Mouse (Mus musculus) forebrain, embryonic 12.5 days (tissue): ENCODE measurements around the gene Uba52. TPM values are rescaled to one million over a fixed set of nuclear protein-coding genes. Genes with fewer than 3 reads are reported as not detected.

ENCODE experiments used
- ATAC-seq: fragments of 200-750 bp; cut with Nextera tagmentation; 2 replicates; pipeline ENCODE4 v1.8.0; 2017; ENCODE audit warnings: moderate TSS enrichment; ENCODE audit not compliant: low FRiP score
- H3K27ac ChIP-seq: fragments of 300-500 bp; sonication (generic); 2 replicates; pipeline ENCODE4 v1.5.1; 2016; ENCODE audit warnings: mild to moderate bottlenecking
- H3K27me3 ChIP-seq: fragments of 300-500 bp; sonication (generic); 2 replicates; pipeline ENCODE4 v1.6.1; 2016; ENCODE audit warnings: mild to moderate bottlenecking
- H3K36me3 ChIP-seq: fragments of 300-500 bp; sonication (generic); replicated peaks from 2 replicates; pipeline ENCODE4 v1.6.1; 2016; ENCODE audit warnings: mild to moderate bottlenecking
- H3K4me1 ChIP-seq: fragments of 300-500 bp; sonication (generic); 2 replicates; pipeline ENCODE4 v1.6.1; 2016
- H3K4me2 ChIP-seq: fragments of 300-500 bp; sonication (generic); 2 replicates; pipeline ENCODE4 v1.6.1; 2016; ENCODE audit warnings: mild to moderate bottlenecking, moderate library complexity
- H3K4me3 ChIP-seq: fragments of 300-500 bp; sonication (generic); replicated peaks from 2 replicates; pipeline ENCODE4 v1.5.1; 2016; ENCODE audit warnings: mild to moderate bottlenecking
- H3K9ac ChIP-seq: fragments of 300-500 bp; sonication (generic); 2 replicates; pipeline ENCODE4 v1.6.1; 2016; ENCODE audit warnings: mild to moderate bottlenecking
- H3K9me3 ChIP-seq: fragments of 300-500 bp; sonication (generic); 2 replicates; pipeline ENCODE4 v1.6.1; 2016
- WGBS: fragments of 180-500 bp; shearing (Covaris S2); methylation state at CpG from one replicate; pipeline ENCODE4 v1.1.7; 2016; 5-methylcytosine and 5-hydroxymethylcytosine counted together
- polyA plus RNA-seq: library from polyadenylated mRNA; unstranded; fragments of >200 nt; fragmentation: Nextera tagmentation; extraction: Ambion mirVana; gene quantifications from 2 replicates; pipeline ENCODE4 v1.2.1, GENCODE M21; 2016

Gene Uba52
- polyA plus RNA-seq, 1 experiment from 2014 or later = 734 TPM

- H3K9ac ChIP-seq = peak overlapping the region; percentile 79; the same call in 1 of the 2 replicates
- WGBS = 91% methylated on average over 5 of the region's 5 CpGs
- peak overlapping the region; percentile 93 for H3K4me2 ChIP-seq
Measured at GRCm38 (mm10) chr8:70541081-70541480, 30.5 kb upstream of the Uba52 start.

GRCm38 (mm10) chr8:70540507-70541071 is 30.0 kb upstream of the Uba52 start:
- ATAC-seq = no peak
- H3K4me2 ChIP-seq = peak overlapping the region; percentile 93
- peaks cover 15% of the 10 kb centered on the region for H3K36me3 ChIP-seq
- peaks cover 41% of the 10 kb centered on the region for H3K4me1 ChIP-seq
- peak overlapping the region; percentile 79 for H3K9ac ChIP-seq
- H3K4me3 ChIP-seq = peak overlapping the region; percentile 82
- H3K9me3 ChIP-seq = no peaks in the 10 kb centered on the region
- WGBS = 62% methylated on average over 7 of the region's 7 CpGs
- H3K27ac ChIP-seq = no peak overlapping the region
- no peaks in the 10 kb centered on the region for H3K27me3 ChIP-seq

More at GRCm38 (mm10) chr8:70541081-70541480, 30.5 kb upstream of the Uba52 start:
- no peak for ATAC-seq
- Histone ChIP-seq H3K9me3 (no peaks in the 10 kb centered on the region), H3K27me3 (no peaks in the 10 kb centered on the region), H3K27ac (no peak overlapping the region), H3K4me3 (no peak overlapping the region), H3K4me1 (peaks cover 41% of the 10 kb centered on the region), H3K36me3 (peaks cover 12% of the 10 kb centered on the region)

- WGBS = 17% methylated on average over 4 of the region's 4 CpGs
- H3K4me1 ChIP-seq = peaks cover 41% of the 10 kb centered on the region
- H3K4me3 ChIP-seq = peak overlapping the region; percentile 82
- no peaks in the 10 kb centered on the region for H3K9me3 ChIP-seq
- H3K9ac ChIP-seq = peak overlapping the region; percentile 79
- peaks cover 21% of the 10 kb centered on the region for H3K36me3 ChIP-seq
- H3K4me2 ChIP-seq = peak overlapping the region; percentile 93
- H3K27ac ChIP-seq = peak overlapping the region; percentile 96
- no peaks in the 10 kb centered on the region for H3K27me3 ChIP-seq
- ATAC-seq = no peak
Measured at GRCm38 (mm10) chr8:70540013-70540506, 29.5 kb upstream of the Uba52 start.

GRCm38 (mm10) chr8:70539077-70539813 is 28.6 kb upstream of the Uba52 start, which contains the start of gene Ell:
TSS of gene Ell (plus strand) at chr8:70539457.
- peaks cover 38% of the 10 kb centered on the region for H3K4me1 ChIP-seq
- peak within 1 kb of the TSS; percentile 79 for H3K9ac ChIP-seq
- H3K27me3 ChIP-seq = no peaks in the 10 kb centered on the region
- H3K36me3 ChIP-seq = peaks cover 29% of the 10 kb centered on the region
- H3K4me2 ChIP-seq = peak within 1 kb of the TSS; percentile 93
- peak within 1 kb of the TSS; percentile 96 for H3K27ac ChIP-seq
- peak; percentile 90 for ATAC-seq
- WGBS = 1% methylated on average over 56 of the region's 58 CpGs
- H3K9me3 ChIP-seq = no peaks in the 10 kb centered on the region
- H3K4me3 ChIP-seq = peak within 1 kb of the TSS; percentile 82

- no peaks in the 10 kb centered on the region for H3K9me3 ChIP-seq
- peak overlapping the region; percentile 93 for H3K4me2 ChIP-seq
- H3K27ac ChIP-seq = peak overlapping the region; percentile 96
- peak overlapping the region; percentile 82 for H3K4me3 ChIP-seq
- H3K36me3 ChIP-seq = peaks cover 35% of the 10 kb centered on the region
- peak; percentile 84 for ATAC-seq
- H3K9ac ChIP-seq = peak overlapping the region; percentile 79
- H3K27me3 ChIP-seq = no peaks in the 10 kb centered on the region
- peaks cover 33% of the 10 kb centered on the region for H3K4me1 ChIP-seq
- WGBS = under 1% methylated on average over 32 of the region's 32 CpGs
Measured at GRCm38 (mm10) chr8:70538633-70539076, 28.1 kb upstream of the Uba52 start.

- peaks cover 40% of the 10 kb centered on the region for H3K36me3 ChIP-seq
- peak overlapping the region; percentile 93 for H3K4me2 ChIP-seq
- H3K9ac ChIP-seq = peak overlapping the region; percentile 39
- no peaks in the 10 kb centered on the region for H3K9me3 ChIP-seq
- peaks cover 29% of the 10 kb centered on the region for H3K4me1 ChIP-seq
- H3K27me3 ChIP-seq = no peaks in the 10 kb centered on the region
- peak overlapping the region; percentile 96 for H3K27ac ChIP-seq
- ATAC-seq = peak; percentile 24
- WGBS = 15% methylated on average over 24 of the region's 24 CpGs
- peak overlapping the region; percentile 82 for H3K4me3 ChIP-seq
Measured at GRCm38 (mm10) chr8:70538024-70538579, 27.5 kb upstream of the Uba52 start.

- H3K36me3 ChIP-seq = peaks cover 64% of the 10 kb centered on the region
- WGBS = 96% methylated on average over 2 of the region's 2 CpGs
Measured at GRCm38 (mm10) chr8:70535701-70536100, 25.1 kb upstream of the Uba52 start.

GRCm38 (mm10) chr8:70535221-70535620 is 24.6 kb upstream of the Uba52 start:
- WGBS = 93% methylated on average over 3 of the region's 3 CpGs
- H3K9ac ChIP-seq = no peak overlapping the region
- peaks cover 67% of the 10 kb centered on the region for H3K36me3 ChIP-seq
- H3K27ac ChIP-seq = no peak overlapping the region
- H3K4me3 ChIP-seq = no peak overlapping the region
- no peaks in the 10 kb centered on the region for H3K9me3 ChIP-seq
- H3K27me3 ChIP-seq = no peaks in the 10 kb centered on the region
- no peak overlapping the region for H3K4me2 ChIP-seq
- no peak for ATAC-seq
- peaks cover 12% of the 10 kb centered on the region for H3K4me1 ChIP-seq

More at GRCm38 (mm10) chr8:70535701-70536100, 25.1 kb upstream of the Uba52 start:
- Histone ChIP-seq H3K4me3 (no peak overlapping the region), H3K4me2 (no peak overlapping the region), H3K9ac (no peak overlapping the region), H3K9me3 (no peaks in the 10 kb centered on the region), H3K27ac (no peak overlapping the region), H3K4me1 (peaks cover 17% of the 10 kb centered on the region), H3K27me3 (no peaks in the 10 kb centered on the region)
- ATAC-seq = no peak

- Histone ChIP-seq H3K4me3 (no peak overlapping the region), H3K9me3 (no peaks in the 10 kb centered on the region), H3K9ac (no peak overlapping the region), H3K27ac (no peak overlapping the region), H3K36me3 (peaks cover 76% of the 10 kb centered on the region), H3K4me2 (no peak overlapping the region), H3K27me3 (no peaks in the 10 kb centered on the region), H3K4me1 (peaks cover 11% of the 10 kb centered on the region)
- no peak for ATAC-seq
- WGBS = 94% methylated on average over 12 of the region's 12 CpGs
Measured at GRCm38 (mm10) chr8:70534281-70534680, 23.7 kb upstream of the Uba52 start.

GRCm38 (mm10) chr8:70530314-70530713 is 19.7 kb upstream of the Uba52 start:
- Histone ChIP-seq H3K4me3 (no peak overlapping the region), H3K4me1 (peaks cover 26% of the 10 kb centered on the region), H3K27me3 (no peaks in the 10 kb centered on the region), H3K36me3 (peaks cover 57% of the 10 kb centered on the region), H3K4me2 (no peak overlapping the region), H3K27ac (no peak overlapping the region), H3K9ac (no peak overlapping the region), H3K9me3 (no peaks in the 10 kb centered on the region)
- no peak for ATAC-seq
- 86% methylated on average over 2 of the region's 2 CpGs for WGBS

GRCm38 (mm10) chr8:70529741-70530161 is 19.1 kb upstream of the Uba52 start:
- Histone ChIP-seq H3K4me3 (no peak overlapping the region), H3K27ac (no peak overlapping the region), H3K27me3 (no peaks in the 10 kb centered on the region), H3K4me1 (peaks cover 26% of the 10 kb centered on the region), H3K9ac (no peak overlapping the region), H3K9me3 (no peaks in the 10 kb centered on the region), H3K36me3 (peaks cover 52% of the 10 kb centered on the region), H3K4me2 (no peak overlapping the region)
- no peak for ATAC-seq
- 98% methylated on average over 3 of the region's 3 CpGs for WGBS

- ATAC-seq = no peak
- no peak overlapping the region for H3K4me2 ChIP-seq
- WGBS = 93% methylated on average over 5 of the region's 5 CpGs
- H3K36me3 ChIP-seq = peaks cover 47% of the 10 kb centered on the region
- H3K27ac ChIP-seq = no peak overlapping the region
- H3K9ac ChIP-seq = no peak overlapping the region
- no peaks in the 10 kb centered on the region for H3K9me3 ChIP-seq
- H3K4me3 ChIP-seq = no peak overlapping the region
- H3K27me3 ChIP-seq = no peaks in the 10 kb centered on the region
- peaks cover 26% of the 10 kb centered on the region for H3K4me1 ChIP-seq
Measured at GRCm38 (mm10) chr8:70529299-70529698, 18.7 kb upstream of the Uba52 start.
